Mouse (Mus musculus): ENCODE results near the gene Tbx5. TPM values are rescaled to one million over a fixed set of nuclear protein-coding genes. Genes with fewer than 3 reads are reported as not detected.
A peak's percentile ranks its signal among the peaks of the same experiment; 100 is the strongest.
"Not testable (repeated sequence)": the region's sequence is repeated elsewhere in the genome, so short reads cannot be mapped to it uniquely, and the experiment has no call there.

The Tbx5 gene
- polyA plus RNA-seq, 1 experiment from 2014 or later, result 36.3 TPM

GRCm38 (mm10) chr5:119885595-119885994 is 53.1 kb downstream of the Tbx5 start:
- Histone ChIP-seq H3K27me3 (ENCODE audit: control insufficient read depth, insufficient read depth, low read length) (no peaks in the 10 kb centered on the region), H3K4me2 (ENCODE audit: low read depth, low read length) (no peak overlapping the region), H3K27ac (ENCODE audit: low read length) (no peak overlapping the region), H3K4me1 (ENCODE audit: control insufficient read depth, insufficient read depth, low read length) (no peaks in the 10 kb centered on the region), H3K4me3 (ENCODE audit: low read length) (no peak overlapping the region), H3K9me3 (replicated peaks; ENCODE audit: control insufficient read depth, low read length) (no peaks in the 10 kb centered on the region), H3K36me3 (ENCODE audit: control insufficient read depth, insufficient read depth) (peaks cover 17% of the 10 kb centered on the region), H3K9ac (ENCODE audit: low read length) (no peak overlapping the region)
- 66% methylated on average over 7 of the region's 8 CpGs for WGBS
- ATAC-seq (replicated peaks; ENCODE audit: extremely low read depth, insufficient read depth, low FRiP score), result 0 out of 2 replicates have a peak, but pooled peaks have one; percentile 19

DNA sequence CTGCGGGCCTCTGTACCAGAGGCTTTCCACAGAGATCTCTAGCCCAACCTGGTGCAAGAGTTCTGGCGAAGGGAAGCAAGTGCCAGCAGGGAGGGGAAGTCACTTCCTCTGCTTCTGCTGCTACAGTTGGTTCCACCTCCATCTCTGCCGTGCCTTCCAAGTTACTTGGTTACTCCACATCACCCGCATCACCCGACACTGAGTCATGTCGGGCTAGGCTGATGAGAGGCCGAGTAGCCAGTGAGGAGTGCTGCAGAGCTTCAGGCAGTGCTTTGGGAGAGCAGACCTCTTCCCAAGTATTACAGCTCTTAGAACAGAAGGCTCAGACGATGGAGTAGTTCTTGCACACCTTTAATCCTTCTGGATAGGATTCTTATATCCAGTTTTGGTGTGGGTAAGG is 54.9 kb downstream of the Tbx5 start:
- Histone ChIP-seq H3K4me2 (ENCODE audit: low read depth, low read length) (no peak overlapping the region), H3K9ac (ENCODE audit: low read length) (no peak overlapping the region), H3K4me3 (ENCODE audit: low read length) (no peak overlapping the region), H3K27ac (ENCODE audit: low read length) (no peak overlapping the region), H3K27me3 (ENCODE audit: control insufficient read depth, insufficient read depth, low read length) (no peaks in the 10 kb centered on the region), H3K4me1 (ENCODE audit: control insufficient read depth, insufficient read depth, low read length) (no peaks in the 10 kb centered on the region), H3K36me3 (ENCODE audit: control insufficient read depth, insufficient read depth) (peaks cover 10% of the 10 kb centered on the region), H3K9me3 (replicated peaks; ENCODE audit: control insufficient read depth, low read length) (no peaks in the 10 kb centered on the region)
- ATAC-seq (replicated peaks; ENCODE audit: extremely low read depth, insufficient read depth, low FRiP score), result no peak
- WGBS, result 79% methylated on average over 8 of the region's 8 CpGs

- H3K27ac ChIP-seq (ENCODE audit: low read length), result no peak overlapping the region
- H3K4me1 ChIP-seq (ENCODE audit: control insufficient read depth, insufficient read depth, low read length), result no peaks in the 10 kb centered on the region
- H3K27me3 ChIP-seq (ENCODE audit: control insufficient read depth, insufficient read depth, low read length), result no peaks in the 10 kb centered on the region
- H3K4me3 ChIP-seq (ENCODE audit: low read length), result no peak overlapping the region
- H3K4me2 ChIP-seq (ENCODE audit: low read depth, low read length), result no peak overlapping the region
- no peak overlapping the region for H3K9ac ChIP-seq (ENCODE audit: low read length)
- 57% methylated on average over 5 of the region's 5 CpGs for WGBS
- H3K9me3 ChIP-seq (replicated peaks; ENCODE audit: control insufficient read depth, low read length), result no peaks in the 10 kb centered on the region
- ATAC-seq (replicated peaks; ENCODE audit: extremely low read depth, insufficient read depth, low FRiP score), result no peak
- no peaks in the 10 kb centered on the region for H3K36me3 ChIP-seq (ENCODE audit: control insufficient read depth, insufficient read depth)
Observed at GRCm38 (mm10) chr5:119891960-119892359, 59.5 kb downstream of the Tbx5 start.

GRCm38 (mm10) chr5:119893060-119893459 is 60.6 kb downstream of the Tbx5 start:
- H3K27me3 ChIP-seq (ENCODE audit: control insufficient read depth, insufficient read depth, low read length), result no peaks in the 10 kb centered on the region
- H3K9me3 ChIP-seq (replicated peaks; ENCODE audit: control insufficient read depth, low read length), result no peaks in the 10 kb centered on the region
- H3K27ac ChIP-seq (ENCODE audit: low read length), result no peak overlapping the region
- no peak for ATAC-seq (replicated peaks; ENCODE audit: extremely low read depth, insufficient read depth, low FRiP score)
- no peak overlapping the region for H3K4me2 ChIP-seq (ENCODE audit: low read depth, low read length)
- no peak overlapping the region for H3K4me3 ChIP-seq (ENCODE audit: low read length)
- no peaks in the 10 kb centered on the region for H3K4me1 ChIP-seq (ENCODE audit: control insufficient read depth, insufficient read depth, low read length)
- WGBS, result 73% methylated on average over 3 of the region's 3 CpGs
- no peaks in the 10 kb centered on the region for H3K36me3 ChIP-seq (ENCODE audit: control insufficient read depth, insufficient read depth)
- no peak overlapping the region for H3K9ac ChIP-seq (ENCODE audit: low read length)

DNA sequence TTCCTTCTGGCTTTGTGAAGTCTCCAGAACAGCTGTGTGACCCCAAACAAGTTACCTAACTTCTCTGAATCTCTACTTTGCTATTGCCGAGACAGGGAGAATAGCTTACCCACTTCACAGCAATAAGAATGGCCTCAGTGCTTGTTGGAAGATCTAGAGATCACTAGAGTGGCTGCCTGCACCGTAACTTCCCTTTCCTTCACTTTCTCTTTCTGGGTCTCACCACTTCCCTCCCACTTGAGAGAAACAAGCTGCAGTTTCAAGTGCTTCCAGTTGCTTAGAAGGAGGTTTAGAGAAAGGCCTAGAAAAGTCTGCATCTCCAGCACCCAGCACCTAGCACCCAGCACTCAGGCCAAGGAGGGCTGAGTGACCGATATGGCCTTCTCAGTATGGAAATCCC is 64.1 kb downstream of the Tbx5 start:
- WGBS, result 42% methylated on average over 3 of the region's 3 CpGs
- H3K36me3 ChIP-seq (ENCODE audit: control insufficient read depth, insufficient read depth), result no peaks in the 10 kb centered on the region
- no peak for ATAC-seq (replicated peaks; ENCODE audit: extremely low read depth, insufficient read depth, low FRiP score)

GRCm38 (mm10) chr5:119916551-119917171 is 84.2 kb downstream of the Tbx5 start:
- H3K36me3 ChIP-seq (ENCODE audit: control insufficient read depth, insufficient read depth), result no peaks in the 10 kb centered on the region
- WGBS, result 60% methylated on average over 12 of the region's 12 CpGs
- ATAC-seq (replicated peaks; ENCODE audit: extremely low read depth, insufficient read depth, low FRiP score), result no peak; the same call in 1 of the 2 replicates
- H3K9ac ChIP-seq (ENCODE audit: low read length), result no peak overlapping the region
- H3K4me1 ChIP-seq (ENCODE audit: control insufficient read depth, insufficient read depth, low read length), result no peaks in the 10 kb centered on the region
- H3K4me2 ChIP-seq (ENCODE audit: low read depth, low read length), result no peak overlapping the region
- no peak overlapping the region for H3K27ac ChIP-seq (ENCODE audit: low read length)
- H3K4me3 ChIP-seq (ENCODE audit: low read length), result no peak overlapping the region
- H3K27me3 ChIP-seq (ENCODE audit: control insufficient read depth, insufficient read depth, low read length), result no peaks in the 10 kb centered on the region
- H3K9me3 ChIP-seq (replicated peaks; ENCODE audit: control insufficient read depth, low read length), result no peaks in the 10 kb centered on the region

More for the DNA sequence above, 64.1 kb downstream of the Tbx5 start:
- no peaks in the 10 kb centered on the region for H3K9me3 ChIP-seq (replicated peaks; ENCODE audit: control insufficient read depth, low read length)
- H3K27ac ChIP-seq (ENCODE audit: low read length), result no peak overlapping the region
- H3K27me3 ChIP-seq (ENCODE audit: control insufficient read depth, insufficient read depth, low read length), result no peaks in the 10 kb centered on the region
- no peaks in the 10 kb centered on the region for H3K4me1 ChIP-seq (ENCODE audit: control insufficient read depth, insufficient read depth, low read length)
- H3K4me2 ChIP-seq (ENCODE audit: low read depth, low read length), result no peak overlapping the region
- H3K4me3 ChIP-seq (ENCODE audit: low read length), result no peak overlapping the region
- H3K9ac ChIP-seq (ENCODE audit: low read length), result no peak overlapping the region

- H3K27ac ChIP-seq (ENCODE audit: low read length); H3K4me2 ChIP-seq (ENCODE audit: low read depth, low read length); H3K4me1 ChIP-seq (ENCODE audit: control insufficient read depth, insufficient read depth, low read length); ATAC-seq (replicated peaks; ENCODE audit: extremely low read depth, insufficient read depth, low FRiP score); H3K4me3 ChIP-seq (ENCODE audit: low read length); H3K36me3 ChIP-seq (ENCODE audit: control insufficient read depth, insufficient read depth); H3K9me3 ChIP-seq (replicated peaks; ENCODE audit: control insufficient read depth, low read length); H3K9ac ChIP-seq (ENCODE audit: low read length); H3K27me3 ChIP-seq (ENCODE audit: control insufficient read depth, insufficient read depth, low read length): not testable (repeated sequence)
- WGBS, result 75% methylated on average over 1 of the region's 1 CpGs
Observed at GRCm38 (mm10) chr5:119918381-119918780, 85.9 kb downstream of the Tbx5 start.

DNA sequence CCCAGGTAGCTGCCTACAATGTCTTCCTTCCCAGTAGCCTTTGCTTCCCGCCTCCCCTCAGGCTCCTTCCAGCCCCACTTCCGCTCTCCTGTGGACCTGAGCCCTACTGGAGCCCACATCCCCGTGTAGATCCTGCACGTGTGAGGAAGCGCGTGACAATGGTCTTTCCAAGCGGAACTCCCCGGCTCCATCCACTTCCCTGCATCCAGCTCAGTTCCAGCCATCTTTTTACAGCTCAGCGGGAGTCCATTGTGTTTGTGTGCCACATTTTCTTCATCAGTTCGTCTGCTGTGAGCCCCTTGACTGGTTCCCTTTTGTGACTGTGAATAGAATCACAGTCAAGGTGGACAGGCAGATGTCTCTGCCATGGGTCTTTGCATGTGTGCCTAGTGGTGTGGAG is 88.5 kb downstream of the Tbx5 start:
- no peaks in the 10 kb centered on the region for H3K27me3 ChIP-seq (ENCODE audit: control insufficient read depth, insufficient read depth, low read length)
- H3K36me3 ChIP-seq (ENCODE audit: control insufficient read depth, insufficient read depth), result no peaks in the 10 kb centered on the region
- no peaks in the 10 kb centered on the region for H3K9me3 ChIP-seq (replicated peaks; ENCODE audit: control insufficient read depth, low read length)
- 73% methylated on average over 10 of the region's 10 CpGs for WGBS
- no peak overlapping the region for H3K27ac ChIP-seq (ENCODE audit: low read length)
- H3K4me3 ChIP-seq (ENCODE audit: low read length), result no peak overlapping the region
- no peak for ATAC-seq (replicated peaks; ENCODE audit: extremely low read depth, insufficient read depth, low FRiP score)
- H3K9ac ChIP-seq (ENCODE audit: low read length), result no peak overlapping the region
- no peaks in the 10 kb centered on the region for H3K4me1 ChIP-seq (ENCODE audit: control insufficient read depth, insufficient read depth, low read length)
- H3K4me2 ChIP-seq (ENCODE audit: low read depth, low read length), result no peak overlapping the region

DNA sequence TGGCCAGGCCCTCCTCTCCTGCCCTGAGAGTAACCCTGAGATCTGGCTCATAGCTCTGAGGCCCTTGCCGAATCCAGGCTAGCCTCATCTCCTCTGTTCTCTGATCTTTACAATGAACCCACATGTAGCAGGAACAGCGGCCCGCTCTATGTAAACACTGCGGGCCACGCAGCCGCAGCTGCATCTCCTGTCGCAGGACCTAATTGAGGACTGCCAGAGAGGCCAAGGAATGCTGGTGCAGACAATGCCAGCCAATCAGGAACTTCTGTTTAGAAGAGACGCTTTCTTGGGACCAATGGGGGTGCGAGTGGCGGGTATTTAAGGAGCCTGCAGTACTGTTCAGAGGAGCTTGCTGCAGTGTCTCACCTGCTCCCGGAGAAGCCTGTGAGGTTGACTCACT is 89.8 kb downstream of the Tbx5 start:
- no peaks in the 10 kb centered on the region for H3K27me3 ChIP-seq (ENCODE audit: control insufficient read depth, insufficient read depth, low read length)
- H3K4me3 ChIP-seq (ENCODE audit: low read length), result no peak overlapping the region
- ATAC-seq (replicated peaks; ENCODE audit: extremely low read depth, insufficient read depth, low FRiP score), result no peak
- H3K4me2 ChIP-seq (ENCODE audit: low read depth, low read length), result no peak overlapping the region
- H3K36me3 ChIP-seq (ENCODE audit: control insufficient read depth, insufficient read depth), result no peaks in the 10 kb centered on the region
- H3K9me3 ChIP-seq (replicated peaks; ENCODE audit: control insufficient read depth, low read length), result no peaks in the 10 kb centered on the region
- H3K27ac ChIP-seq (ENCODE audit: low read length), result no peak overlapping the region
- 52% methylated on average over 11 of the region's 11 CpGs for WGBS
- H3K9ac ChIP-seq (ENCODE audit: low read length), result no peak overlapping the region
- H3K4me1 ChIP-seq (ENCODE audit: control insufficient read depth, insufficient read depth, low read length), result no peaks in the 10 kb centered on the region
